Mouse (Mus musculus): ENCODE results near the gene Ube2h. TPM values are rescaled to one million over a fixed set of nuclear protein-coding genes. Genes with fewer than 3 reads are reported as not detected.
"Not testable (repeated sequence)": the region's sequence is repeated elsewhere in the genome, so short reads cannot be mapped to it uniquely, and the experiment has no call there.

Gene Ube2h
- polyA plus RNA-seq, 1 experiment from 2014 or later: 49.8 TPM

GRCm38 (mm10) chr6:30325932-30326501 is 21.7 kb upstream of the Ube2h start:
- no peaks in the 10 kb centered on the region for H3K27me3 ChIP-seq (replicated peaks)
- no peak overlapping the region for H3K4me3 ChIP-seq
- no peak overlapping the region for H3K4me2 ChIP-seq
- no peak for ATAC-seq (ENCODE audit: extremely low read depth, insufficient number of reproducible peaks, low FRiP score, low TSS enrichment)
- no peak overlapping the region for H3K9ac ChIP-seq
- H3K4me1 ChIP-seq: peaks cover 7% of the 10 kb centered on the region
- no peaks in the 10 kb centered on the region for H3K36me3 ChIP-seq
- peak overlapping the region; percentile 67 for H3K27ac ChIP-seq (replicated peaks)
- 42% methylated on average over 3 of the region's 4 CpGs for WGBS
- no peaks in the 10 kb centered on the region for H3K9me3 ChIP-seq

GRCm38 (mm10) chr6:30321002-30321401 is 16.7 kb upstream of the Ube2h start:
- no peak overlapping the region for H3K4me3 ChIP-seq
- H3K9ac ChIP-seq: no peak overlapping the region
- no peaks in the 10 kb centered on the region for H3K27me3 ChIP-seq (replicated peaks)
- 42% methylated on average over 4 of the region's 4 CpGs for WGBS
- H3K27ac ChIP-seq (replicated peaks): no peak overlapping the region
- H3K4me2 ChIP-seq: no peak overlapping the region
- no peaks in the 10 kb centered on the region for H3K4me1 ChIP-seq
- H3K9me3 ChIP-seq: no peaks in the 10 kb centered on the region
- ATAC-seq (ENCODE audit: extremely low read depth, insufficient number of reproducible peaks, low FRiP score, low TSS enrichment): no peak
- H3K36me3 ChIP-seq: no peaks in the 10 kb centered on the region

- no peak overlapping the region for H3K9ac ChIP-seq
Observed at GRCm38 (mm10) chr6:30319216-30319615, 14.9 kb upstream of the Ube2h start.

GRCm38 (mm10) chr6:30312006-30312405 is 7.7 kb upstream of the Ube2h start:
- H3K4me3 ChIP-seq: no peak overlapping the region
- ATAC-seq (ENCODE audit: extremely low read depth, insufficient number of reproducible peaks, low FRiP score, low TSS enrichment): no peak
- no peak overlapping the region for H3K27ac ChIP-seq (replicated peaks)
- H3K36me3 ChIP-seq: no peaks in the 10 kb centered on the region
- 66% methylated on average over 1 of the region's 1 CpGs for WGBS
- H3K9me3 ChIP-seq: no peaks in the 10 kb centered on the region
- no peak overlapping the region for H3K9ac ChIP-seq
- H3K4me2 ChIP-seq: no peak overlapping the region
- H3K27me3 ChIP-seq (replicated peaks): no peaks in the 10 kb centered on the region
- peaks cover 21% of the 10 kb centered on the region for H3K4me1 ChIP-seq

More at GRCm38 (mm10) chr6:30319216-30319615, 14.9 kb upstream of the Ube2h start:
- WGBS: 73% methylated on average over 5 of the region's 5 CpGs
- Histone ChIP-seq H3K36me3 (no peaks in the 10 kb centered on the region), H3K4me1 (no peaks in the 10 kb centered on the region), H3K9me3 (no peaks in the 10 kb centered on the region), H3K27ac (replicated peaks) (no peak overlapping the region), H3K4me3 (no peak overlapping the region), H3K4me2 (no peak overlapping the region), H3K27me3 (replicated peaks) (no peaks in the 10 kb centered on the region)
- no peak for ATAC-seq (ENCODE audit: extremely low read depth, insufficient number of reproducible peaks, low FRiP score, low TSS enrichment)

GRCm38 (mm10) chr6:30308751-30309150 is 4.4 kb upstream of the Ube2h start:
- 26% methylated on average over 4 of the region's 4 CpGs for WGBS
- Histone ChIP-seq H3K9ac (no peak overlapping the region), H3K27ac (replicated peaks) (peak overlapping the region; percentile 78), H3K4me2 (no peak overlapping the region), H3K9me3 (no peaks in the 10 kb centered on the region), H3K27me3 (replicated peaks) (no peaks in the 10 kb centered on the region), H3K4me1 (peaks cover 27% of the 10 kb centered on the region), H3K4me3 (no peak overlapping the region), H3K36me3 (no peaks in the 10 kb centered on the region)
- ATAC-seq (ENCODE audit: extremely low read depth, insufficient number of reproducible peaks, low FRiP score, low TSS enrichment): no peak

DNA sequence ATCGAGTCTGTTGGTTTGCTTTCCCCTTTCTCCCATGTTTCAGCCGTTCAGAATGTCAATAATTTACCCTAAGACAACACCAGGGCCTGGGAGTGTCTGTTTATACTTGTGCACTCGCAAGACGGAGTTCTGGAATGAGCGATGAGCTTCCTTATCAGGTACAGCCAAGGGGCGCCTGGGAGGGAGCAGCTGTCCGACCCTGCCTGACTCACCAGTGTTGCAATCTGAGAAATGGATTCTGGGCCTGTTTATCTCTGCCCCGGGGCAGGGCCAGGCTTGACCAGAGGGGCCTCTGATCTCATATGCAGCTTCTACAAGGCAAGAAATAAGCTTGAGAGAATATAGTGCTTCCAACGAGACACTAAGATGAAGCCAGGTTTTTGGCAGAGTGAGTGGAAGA is 3.4 kb upstream of the Ube2h start:
- H3K4me2 ChIP-seq: peak overlapping the region; percentile 27
- peaks cover 27% of the 10 kb centered on the region for H3K4me1 ChIP-seq
- H3K9ac ChIP-seq: peak overlapping the region; percentile 16; the same call in 1 of the 2 replicates
- peak overlapping the region; percentile 78 for H3K27ac ChIP-seq (replicated peaks)
- H3K36me3 ChIP-seq: no peaks in the 10 kb centered on the region
- H3K4me3 ChIP-seq: no peak overlapping the region
- ATAC-seq (ENCODE audit: extremely low read depth, insufficient number of reproducible peaks, low FRiP score, low TSS enrichment): peak; percentile 38
- 11% methylated on average over 9 of the region's 9 CpGs for WGBS
- no peaks in the 10 kb centered on the region for H3K9me3 ChIP-seq
- H3K27me3 ChIP-seq (replicated peaks): no peaks in the 10 kb centered on the region

GRCm38 (mm10) chr6:30303771-30304398 is 454 bp downstream of the Ube2h start:
- H3K4me3 ChIP-seq: peak overlapping the region; percentile 92
- H3K9ac ChIP-seq: peak overlapping the region; percentile 97
- H3K36me3 ChIP-seq; H3K27me3 ChIP-seq (replicated peaks); ATAC-seq (ENCODE audit: extremely low read depth, insufficient number of reproducible peaks, low FRiP score, low TSS enrichment); H3K9me3 ChIP-seq: not testable (repeated sequence)
- H3K4me1 ChIP-seq: peaks cover 55% of the 10 kb centered on the region
- H3K4me2 ChIP-seq: peak overlapping the region; percentile 91
- peak overlapping the region; percentile 97 for H3K27ac ChIP-seq (replicated peaks)
- under 1% methylated on average over 57 of the region's 66 CpGs for WGBS

DNA sequence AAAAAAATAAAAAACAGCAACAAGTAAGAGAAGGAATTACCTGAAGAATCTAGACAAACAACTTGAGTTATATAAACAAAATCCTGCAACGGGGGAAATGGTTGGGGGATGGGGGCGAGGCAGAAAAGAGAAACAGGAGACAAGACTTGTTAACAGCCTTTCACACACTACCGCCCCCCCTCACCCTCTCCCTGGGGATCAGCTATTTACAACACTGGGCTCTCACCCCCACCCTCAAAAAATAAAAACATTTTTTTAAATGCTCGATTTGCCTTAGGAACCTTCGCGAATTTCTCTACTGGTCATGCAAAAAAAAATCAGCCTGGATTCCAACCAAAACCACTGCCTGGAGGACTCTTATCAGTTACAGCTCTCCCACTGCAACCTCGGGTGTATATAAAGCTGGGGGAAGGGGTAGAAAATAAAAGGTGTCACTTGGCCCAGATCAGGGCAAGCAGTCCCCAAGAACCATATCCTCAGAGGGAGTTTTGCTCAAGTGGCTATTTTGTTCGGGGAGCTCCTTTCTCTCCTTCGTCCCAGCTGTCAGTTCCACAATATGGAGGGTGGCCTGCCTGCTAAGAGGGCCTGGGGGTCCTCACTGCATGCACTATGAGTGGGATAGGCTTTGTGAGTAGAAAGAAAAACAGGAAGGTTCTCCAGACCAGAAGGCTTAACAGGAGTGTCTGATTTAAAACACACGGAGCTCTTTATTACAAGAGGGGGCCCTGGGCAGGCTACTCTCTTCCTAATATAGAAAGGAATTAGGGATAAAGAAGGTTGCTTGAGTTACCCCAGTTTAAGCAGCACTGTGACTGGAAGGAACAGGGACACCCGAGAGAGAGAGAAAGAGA is 1.3 kb downstream of the Ube2h start:
- WGBS: under 1% methylated on average over 11 of the region's 11 CpGs
- H3K27me3 ChIP-seq (replicated peaks): no peaks in the 10 kb centered on the region
- ATAC-seq (ENCODE audit: extremely low read depth, insufficient number of reproducible peaks, low FRiP score, low TSS enrichment): no peak
- peak overlapping the region; percentile 97 for H3K9ac ChIP-seq
- peak overlapping the region; percentile 97 for H3K27ac ChIP-seq (replicated peaks)
- H3K4me2 ChIP-seq: peak overlapping the region; percentile 91
- H3K9me3 ChIP-seq: no peaks in the 10 kb centered on the region
- H3K4me3 ChIP-seq: peak overlapping the region; percentile 92
- H3K4me1 ChIP-seq: peaks cover 48% of the 10 kb centered on the region
- H3K36me3 ChIP-seq: peaks cover 5% of the 10 kb centered on the region

DNA sequence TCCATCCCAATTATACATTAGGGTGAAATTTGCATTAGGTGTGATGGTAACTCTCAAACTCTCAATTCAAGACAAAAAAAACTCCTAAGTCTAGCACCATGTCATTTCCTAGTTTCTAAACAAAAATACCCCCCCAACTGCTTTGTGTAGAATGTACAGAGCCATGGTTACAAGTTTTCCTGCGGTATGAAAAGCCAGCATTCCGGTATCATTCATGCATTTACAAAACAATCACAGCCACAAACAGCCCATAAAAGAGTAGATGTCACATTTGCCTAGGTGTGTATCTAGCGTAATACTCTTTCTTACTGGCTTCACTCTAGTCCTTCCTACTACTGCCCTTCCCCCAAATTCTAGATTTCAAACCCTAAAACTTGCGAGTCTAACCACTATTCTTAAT is 2.2 kb downstream of the Ube2h start:
- Histone ChIP-seq H3K4me1 (peaks cover 41% of the 10 kb centered on the region), H3K4me3 (peak overlapping the region; percentile 92), H3K27ac (replicated peaks) (peak overlapping the region; percentile 97), H3K27me3 (replicated peaks) (no peaks in the 10 kb centered on the region), H3K9ac (peak overlapping the region; percentile 97), H3K36me3 (peaks cover 13% of the 10 kb centered on the region), H3K4me2 (peak overlapping the region; percentile 91), H3K9me3 (no peaks in the 10 kb centered on the region)
- no peak for ATAC-seq (ENCODE audit: extremely low read depth, insufficient number of reproducible peaks, low FRiP score, low TSS enrichment)
- 7% methylated on average over 4 of the region's 4 CpGs for WGBS

GRCm38 (mm10) chr6:30300901-30301300 is 3.4 kb downstream of the Ube2h start:
- WGBS: 6% methylated on average over 7 of the region's 7 CpGs
- H3K9ac ChIP-seq: peak overlapping the region; percentile 97
- ATAC-seq (ENCODE audit: extremely low read depth, insufficient number of reproducible peaks, low FRiP score, low TSS enrichment): no peak
- H3K27ac ChIP-seq (replicated peaks): peak overlapping the region; percentile 97
- peaks cover 41% of the 10 kb centered on the region for H3K4me1 ChIP-seq
- H3K36me3 ChIP-seq: peaks cover 21% of the 10 kb centered on the region
- no peaks in the 10 kb centered on the region for H3K27me3 ChIP-seq (replicated peaks)
- peak overlapping the region; percentile 91 for H3K4me2 ChIP-seq
- H3K9me3 ChIP-seq: no peaks in the 10 kb centered on the region
- peak overlapping the region; percentile 92 for H3K4me3 ChIP-seq

DNA sequence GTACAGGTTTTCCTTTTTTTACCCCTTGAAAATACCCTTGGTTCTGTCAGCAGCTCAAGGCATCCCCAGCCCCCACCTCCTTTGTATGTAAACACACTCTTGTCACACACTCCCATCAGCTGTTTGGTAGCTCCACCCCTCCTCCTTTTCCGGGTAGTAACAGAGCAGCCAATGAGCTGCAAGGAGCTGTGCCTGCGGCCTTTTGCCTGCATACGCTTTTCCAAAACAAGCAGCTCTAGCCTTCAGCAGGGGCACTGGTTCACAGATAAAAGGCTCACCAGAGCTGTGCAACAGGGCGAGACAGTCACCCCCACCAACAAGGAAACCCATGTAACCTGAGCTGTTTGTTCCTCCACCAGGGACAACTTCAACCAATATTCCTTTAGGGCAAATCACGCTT is 4.0 kb downstream of the Ube2h start:
- H3K4me3 ChIP-seq: peak overlapping the region; percentile 92
- WGBS: 0% methylated on average over 5 of the region's 5 CpGs
- peaks cover 26% of the 10 kb centered on the region for H3K36me3 ChIP-seq
- ATAC-seq (ENCODE audit: extremely low read depth, insufficient number of reproducible peaks, low FRiP score, low TSS enrichment): peak; percentile 77
- peaks cover 41% of the 10 kb centered on the region for H3K4me1 ChIP-seq
- peak overlapping the region; percentile 91 for H3K4me2 ChIP-seq
- peak overlapping the region; percentile 97 for H3K9ac ChIP-seq
- no peaks in the 10 kb centered on the region for H3K9me3 ChIP-seq
- no peaks in the 10 kb centered on the region for H3K27me3 ChIP-seq (replicated peaks)
- peak overlapping the region; percentile 97 for H3K27ac ChIP-seq (replicated peaks)

All from heart, embryonic 13.5 days (tissue).